ENCODE assay signal across 32 mouse cellular contexts in the genomic region with DNA sequence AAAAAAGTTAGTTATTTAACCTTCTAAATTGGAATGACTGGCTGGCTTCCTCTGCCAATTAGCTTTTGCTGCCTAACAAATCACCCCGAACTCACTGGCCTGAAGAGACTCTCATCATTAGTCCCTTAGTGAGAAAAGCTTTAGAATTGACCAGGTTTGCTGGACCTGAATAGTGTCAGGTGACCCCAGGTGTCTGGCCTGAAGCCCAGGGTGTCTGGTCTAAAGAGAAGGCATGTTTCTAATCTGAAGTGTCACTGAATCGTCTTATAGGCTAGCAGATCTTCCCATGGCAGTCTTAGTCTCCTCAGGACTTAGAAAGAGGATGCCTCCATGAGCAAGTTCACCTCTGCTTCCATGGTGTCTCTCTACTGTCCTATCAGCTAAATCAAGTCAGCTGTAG.
"Had no signal": no experiment of that assay in that cellular context is flagged by ENCODE, and none has a peak within 500 bp of the region (broad histone marks: within the 10 kb centered on the region; RNA-seq: fewer than 3 reads in every experiment).

No protein-coding gene starts in this region.

- H3K9ac ChIP-seq: heart, embryonic 13.5 days; heart, embryonic 15.5 days; hindbrain, embryonic 12.5 days; hindbrain, embryonic 13.5 days; hindbrain, embryonic 14.5 days; hindbrain, embryonic 15.5 days; intestine, embryonic 15.5 days; kidney, embryonic 15.5 days had no signal

- DNase-seq: heart, postnatal 10 days; heart, postnatal 14 days; heart, postnatal 36 days; heart, postnatal 4 days; kidney, adult 11 months; kidney, adult 18-20 months; kidney, adult 2 months; kidney, adult 8-10 months; kidney, adult 9 months; kidney, postnatal 10 days; kidney, postnatal 14 days; kidney, postnatal 25 days; kidney, postnatal 4 days; layer of hippocampus, adult 9-11 months; layer of hippocampus, postnatal 36 days had no signal

- H3K4me3 ChIP-seq: heart, embryonic 13.5 days; heart, embryonic 15.5 days; hindbrain, embryonic 10.5 days; hindbrain, embryonic 12.5 days; hindbrain, embryonic 13.5 days; hindbrain, embryonic 15.5 days; intestine, embryonic 15.5 days; kidney, embryonic 15.5 days; layer of hippocampus, adult 2 months; left cerebral cortex, adult 2 months had no signal

- H3K27me3 ChIP-seq: heart, embryonic 13.5 days; heart, embryonic 15.5 days; hindbrain, embryonic 12.5 days; hindbrain, embryonic 13.5 days; hindbrain, embryonic 15.5 days; intestine, embryonic 15.5 days; kidney, embryonic 15.5 days had no signal

- ATAC-seq: hindbrain, embryonic 16.5 days; hindbrain, postnatal 0 days; inflammation-experienced regulatory T-cells, adult 6 months; intestine, embryonic 15.5 days; intestine, embryonic 16.5 days; intestine, postnatal 0 days had no signal

- H3K27ac ChIP-seq: heart, embryonic 13.5 days; heart, embryonic 15.5 days; hindbrain, embryonic 10.5 days; hindbrain, embryonic 12.5 days; hindbrain, embryonic 13.5 days; hindbrain, embryonic 14.5 days; hindbrain, embryonic 15.5 days; hindbrain, postnatal 0 days; intestine, embryonic 15.5 days; kidney, embryonic 15.5 days; kidney, postnatal 0 days; layer of hippocampus, adult 2 months; left cerebral cortex, adult 2 months had no signal

- H3K9me3 ChIP-seq: heart, embryonic 15.5 days; hindbrain, embryonic 12.5 days; hindbrain, embryonic 13.5 days; hindbrain, embryonic 15.5 days; intestine, embryonic 15.5 days; kidney, embryonic 15.5 days had no signal

- H3K4me1 ChIP-seq: heart, embryonic 13.5 days; heart, embryonic 15.5 days; hindbrain, embryonic 10.5 days; hindbrain, embryonic 12.5 days; hindbrain, embryonic 13.5 days; hindbrain, embryonic 15.5 days; intestine, embryonic 15.5 days; kidney, embryonic 15.5 days had no signal

- H3K4me2 ChIP-seq: heart, embryonic 13.5 days; heart, embryonic 15.5 days; hindbrain, embryonic 12.5 days; hindbrain, embryonic 13.5 days; hindbrain, embryonic 14.5 days; hindbrain, embryonic 15.5 days; intestine, embryonic 15.5 days; kidney, embryonic 15.5 days had no signal

- H3K36me3 ChIP-seq: heart, embryonic 13.5 days; heart, embryonic 15.5 days; hindbrain, embryonic 10.5 days; hindbrain, embryonic 12.5 days; hindbrain, embryonic 13.5 days; hindbrain, embryonic 15.5 days; intestine, embryonic 15.5 days; kidney, embryonic 15.5 days had no signal
